Mouse (Mus musculus) adrenal gland, adult 18-20 months (tissue): Measurements from ENCODE around the gene Apoa5. TPM values are rescaled to one million over a fixed set of nuclear protein-coding genes. Genes with fewer than 3 reads are reported as not detected.
"Not testable (repeated sequence)": the region's sequence is repeated elsewhere in the genome, so short reads cannot be mapped to it uniquely, and the experiment has no call there.

ENCODE experiments used
- DNase-seq, 2 experiments: peaks; one replicate each; pipeline ENCODE4 v3.0.0; 2021 to 2022; ENCODE audit warnings: low spot score in 2 of 2
- total RNA-seq, 2 experiments: library from RNA; stranded (reverse); gene quantifications; 1 replicate in 1 of 2; 2 replicates in 1 of 2; pipeline ENCODE4 v1.2.3; 2021

Gene Apoa5
- total RNA-seq, 2 experiments from 2014 or later = 0.36 TPM; not detected in 1

DNA sequence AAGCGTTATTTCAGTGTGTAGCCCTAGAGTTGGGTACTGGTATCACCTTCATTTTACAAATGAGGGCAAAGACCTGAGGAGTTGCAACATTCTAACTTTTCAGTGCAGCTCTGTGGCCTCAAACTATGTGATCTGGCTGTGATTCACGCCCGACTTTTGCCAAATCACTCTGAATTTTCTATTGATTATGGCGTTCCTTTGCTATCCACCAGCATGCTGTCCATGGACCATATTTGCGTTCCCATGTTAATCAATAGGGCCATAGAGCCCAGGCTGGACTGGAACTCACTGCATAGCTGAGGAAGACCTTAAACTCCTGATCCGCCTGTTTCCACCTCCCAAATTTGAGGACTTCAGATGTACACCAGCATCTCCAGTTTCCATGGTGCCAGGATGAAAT lies 9.3 kb upstream of the Apoa5 start:
- no peak for DNase-seq

DNA sequence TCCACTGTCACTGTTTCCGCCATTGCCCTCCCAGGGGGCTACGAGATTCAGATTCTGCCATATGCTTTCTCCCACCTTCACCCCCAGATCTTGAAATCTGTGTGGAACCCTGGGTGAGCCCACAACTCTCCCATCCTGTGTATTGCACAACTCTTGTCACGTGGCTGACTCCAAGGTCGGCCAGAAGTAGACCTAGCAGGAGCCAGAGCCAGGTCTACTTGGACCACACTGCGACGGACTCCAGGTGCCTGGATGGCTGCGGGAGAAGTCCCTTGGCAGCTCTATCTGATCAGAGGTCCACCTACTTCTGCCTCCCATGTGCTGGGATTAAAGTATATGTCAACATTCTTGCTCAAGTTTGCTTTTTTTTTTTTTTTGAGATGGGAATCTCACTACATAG lies 7.3 kb upstream of the Apoa5 start:
- DNase-seq = no peak

DNA sequence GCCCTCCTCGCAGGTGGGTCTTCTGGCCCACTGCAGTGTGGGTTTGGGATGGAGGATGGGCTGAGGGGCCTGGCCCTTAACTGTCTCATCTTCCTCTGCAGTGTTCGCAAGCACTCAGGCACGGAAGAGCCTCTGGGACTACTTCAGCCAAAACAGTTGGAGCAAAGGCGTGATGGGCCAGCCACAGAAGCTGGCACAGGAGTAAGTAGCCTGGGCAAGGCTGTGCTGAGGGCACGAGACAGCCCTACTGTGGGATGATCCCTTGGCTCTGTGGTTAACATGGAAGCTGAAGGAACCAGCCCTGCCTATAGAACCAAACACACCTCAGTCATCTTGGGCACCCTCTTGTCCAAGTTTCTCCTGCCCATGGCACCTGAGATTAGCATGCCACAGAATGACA lies 692 bp downstream of the Apoa5 start:
- no peak for DNase-seq

DNA sequence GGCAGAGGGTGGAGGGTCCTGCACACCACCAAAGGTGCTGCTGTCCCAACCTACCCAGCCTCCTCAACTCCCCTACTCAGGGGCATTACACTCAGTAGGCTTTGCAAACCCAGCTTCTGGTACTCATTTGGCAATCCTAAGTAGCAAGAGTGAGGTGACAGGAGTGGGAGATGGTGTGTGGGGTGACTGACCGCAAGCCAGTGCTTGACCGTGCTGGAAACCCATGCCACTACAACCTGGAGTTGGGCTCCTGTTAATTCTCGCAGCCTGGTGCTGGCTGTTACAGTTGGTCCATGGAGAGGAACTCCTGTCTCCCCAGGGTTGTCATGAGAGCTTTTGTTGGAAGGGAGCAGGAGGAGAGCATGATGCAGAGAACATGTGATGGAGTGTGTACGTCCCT lies 2.3 kb downstream of the Apoa5 start:
- no peak for DNase-seq

DNA sequence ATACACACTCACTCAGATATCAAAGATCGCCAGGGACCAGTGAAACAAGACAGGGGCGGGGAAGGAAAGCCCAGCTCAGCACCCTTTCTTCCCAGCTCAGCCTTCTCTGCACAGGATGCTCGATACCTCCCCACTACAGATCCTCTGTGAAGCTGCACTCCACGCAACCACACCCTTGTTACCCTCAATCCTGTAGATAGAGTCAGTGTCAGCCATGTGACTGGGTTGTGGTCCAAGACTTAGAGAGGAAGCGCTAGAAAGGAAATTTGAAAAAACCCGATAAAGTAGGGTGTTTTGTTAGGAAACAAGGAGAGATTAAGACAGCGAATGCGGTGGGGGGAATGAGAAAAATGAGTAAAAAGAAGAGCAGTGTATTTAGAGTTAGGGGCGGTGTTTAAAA lies 3.6 kb downstream of the Apoa5 start:
- DNase-seq = no peak

DNA sequence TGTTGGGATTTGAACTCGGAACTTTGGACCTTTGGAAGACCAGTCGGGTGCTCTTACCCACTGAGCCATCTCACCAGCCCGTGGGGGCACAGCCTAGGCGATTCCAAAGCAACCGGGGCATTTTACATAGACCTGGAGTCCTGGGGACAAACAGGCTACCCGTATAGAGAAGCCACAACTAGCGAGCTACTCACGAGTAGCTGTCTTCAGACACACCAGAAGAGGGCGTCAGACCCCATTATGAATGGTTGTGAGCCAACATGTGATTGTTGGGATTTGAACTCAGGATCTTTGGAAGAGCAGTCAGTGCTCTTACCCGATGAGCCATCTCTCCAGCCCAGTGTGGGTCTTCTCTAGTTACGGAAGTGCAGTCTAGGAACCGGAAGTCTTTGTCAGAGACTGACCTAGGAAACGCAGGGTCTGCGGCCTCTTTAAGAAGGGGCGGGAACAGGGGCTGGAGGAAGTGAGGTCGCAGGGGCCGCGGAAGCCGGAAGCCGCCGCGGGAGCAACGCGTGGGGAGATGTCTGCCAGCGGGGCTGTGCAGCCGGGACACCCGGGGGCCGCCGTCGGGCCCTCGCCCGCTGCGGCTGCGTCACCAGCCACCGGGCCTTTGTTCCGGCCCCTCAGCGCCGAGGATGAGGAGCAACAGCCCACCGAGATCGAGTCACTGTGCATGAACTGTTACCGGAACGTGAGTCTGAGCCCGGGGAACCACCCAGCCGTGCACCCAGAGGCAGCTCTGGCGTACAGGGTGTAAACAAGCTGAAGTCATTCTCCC lies 4.4 kb downstream of the Apoa5 start, which contains the start of gene Zpr1:
TSS of gene Zpr1 (plus strand) at position 388 of the 778 bp plus-strand sequence.
- DNase-seq = peak; percentile 81 to 85

DNA sequence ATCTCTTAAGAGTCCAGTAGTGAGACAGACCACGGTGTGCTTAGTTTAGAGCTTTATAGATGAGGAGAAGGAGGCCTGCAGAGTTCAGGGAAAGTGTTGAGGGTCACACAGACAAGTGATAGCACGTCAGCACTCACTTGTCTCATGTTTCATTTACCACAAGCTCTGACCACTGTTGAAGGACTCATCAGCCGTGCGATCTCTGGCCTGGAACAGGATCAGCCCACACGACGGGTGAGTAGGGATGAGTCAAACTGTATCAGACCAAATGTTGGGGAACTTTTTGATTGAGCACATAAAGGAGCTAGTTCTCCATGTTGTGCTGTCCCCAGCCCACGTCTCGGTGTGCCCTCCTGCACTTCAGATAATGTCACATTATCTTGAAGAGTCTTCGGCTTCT lies 6.1 kb downstream of the Apoa5 start:
- no peak for DNase-seq

DNA sequence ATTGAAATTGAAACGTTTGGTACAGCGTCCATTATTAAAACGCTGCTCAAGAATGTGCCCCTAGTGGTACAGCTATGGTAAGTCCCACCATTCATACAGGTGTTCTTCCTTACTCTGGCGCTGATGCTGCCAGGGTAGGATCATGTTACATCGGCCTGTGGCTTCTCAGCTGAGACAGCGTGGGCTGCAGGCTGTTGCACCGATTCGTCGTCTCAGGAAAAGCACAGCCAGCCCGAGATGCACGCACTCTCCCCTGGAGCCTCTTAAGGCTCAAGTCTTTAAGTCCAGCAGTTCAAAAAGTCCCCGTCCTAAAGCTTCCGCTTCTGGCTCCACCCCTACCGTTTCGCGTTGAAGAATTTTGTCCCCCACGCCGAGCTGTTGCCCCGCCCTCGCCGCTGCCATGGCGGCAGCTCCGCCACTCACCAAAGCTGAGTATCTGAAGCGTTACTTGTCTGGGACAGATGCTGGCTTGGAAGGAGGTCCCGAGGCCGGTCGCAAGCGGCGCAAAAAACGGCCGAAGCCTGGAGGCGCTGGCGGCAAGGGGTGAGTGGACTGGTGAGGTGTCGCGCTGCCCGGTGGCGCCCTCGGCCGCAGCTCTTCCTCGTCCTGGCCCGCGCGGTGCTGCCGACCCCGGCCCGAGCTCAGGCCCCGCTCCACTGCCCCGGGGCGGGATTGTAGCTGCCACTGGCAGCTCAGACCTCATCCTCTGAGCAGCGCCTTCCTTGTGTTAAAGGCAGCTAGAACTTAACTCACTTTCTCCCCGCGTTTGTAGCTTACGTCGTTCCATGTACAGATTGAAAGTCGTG lies 14.4 kb downstream of the Apoa5 start, which contains the start of gene Bud13:
TSS of gene Bud13 (plus strand) at position 378 of the 806 bp plus-strand sequence.
- DNase-seq = peak; percentile 98 to 99

DNA sequence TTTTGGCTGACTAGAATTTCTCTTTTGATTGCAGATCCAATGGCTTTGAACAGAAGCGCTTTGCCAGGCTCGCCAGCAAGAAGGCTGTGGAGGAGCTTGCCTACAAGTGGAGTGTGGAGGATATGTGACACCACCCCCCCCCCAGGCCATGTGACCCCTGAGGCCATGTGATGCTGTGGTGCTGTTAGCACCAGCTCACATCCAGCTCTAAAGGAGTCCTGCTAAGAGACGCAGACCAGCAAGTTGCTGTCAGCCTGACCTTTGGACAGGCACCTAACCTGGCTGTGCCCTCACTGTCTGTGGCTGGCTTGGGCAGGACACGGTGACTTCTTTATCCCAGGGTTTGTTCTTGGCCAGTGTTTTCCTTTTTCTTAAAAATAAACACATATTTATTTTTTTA lies 29.9 kb downstream of the Apoa5 start:
- DNase-seq = no peak

DNA sequence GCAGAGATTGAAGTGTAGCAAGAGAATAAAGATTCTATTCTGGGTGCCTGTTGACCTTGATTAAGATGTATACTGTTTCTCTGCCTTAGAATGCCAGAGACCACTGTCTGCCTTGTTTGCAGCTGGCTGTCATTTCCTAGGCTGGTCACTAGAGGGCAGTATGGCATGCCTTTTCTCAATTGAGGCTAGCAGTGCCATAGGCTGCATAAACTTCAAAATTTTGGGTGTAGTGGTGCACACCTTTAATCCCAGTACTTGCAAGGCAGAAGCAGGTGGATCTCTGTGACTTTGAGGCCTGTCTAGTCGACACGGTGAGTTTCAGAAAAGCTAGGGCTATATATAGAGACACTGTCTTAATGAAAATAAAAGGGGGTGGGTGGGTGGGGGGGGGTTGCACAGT lies 33.7 kb downstream of the Apoa5 start:
- peak; percentile 41 to 54 for DNase-seq

DNA sequence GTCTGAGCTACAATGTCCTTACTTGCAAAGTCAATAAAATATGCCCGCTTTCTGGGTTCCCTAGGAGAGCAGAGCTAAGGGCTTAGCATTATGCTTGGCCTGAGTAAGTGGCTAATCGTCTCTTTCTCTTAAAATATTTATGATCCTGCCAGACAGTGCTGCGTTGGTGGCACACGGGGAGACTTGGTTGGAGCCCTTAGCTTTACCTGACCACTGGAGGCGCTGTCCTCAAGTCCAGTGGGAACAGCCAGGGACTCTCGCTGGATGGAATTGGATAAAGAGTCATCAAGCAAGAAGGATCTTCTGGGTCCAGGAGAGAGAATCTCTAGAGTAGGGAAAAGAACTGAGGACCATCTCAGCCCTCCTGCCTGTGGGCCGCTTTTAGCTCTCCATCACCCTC lies 40.7 kb downstream of the Apoa5 start:
- DNase-seq = no peak

DNA sequence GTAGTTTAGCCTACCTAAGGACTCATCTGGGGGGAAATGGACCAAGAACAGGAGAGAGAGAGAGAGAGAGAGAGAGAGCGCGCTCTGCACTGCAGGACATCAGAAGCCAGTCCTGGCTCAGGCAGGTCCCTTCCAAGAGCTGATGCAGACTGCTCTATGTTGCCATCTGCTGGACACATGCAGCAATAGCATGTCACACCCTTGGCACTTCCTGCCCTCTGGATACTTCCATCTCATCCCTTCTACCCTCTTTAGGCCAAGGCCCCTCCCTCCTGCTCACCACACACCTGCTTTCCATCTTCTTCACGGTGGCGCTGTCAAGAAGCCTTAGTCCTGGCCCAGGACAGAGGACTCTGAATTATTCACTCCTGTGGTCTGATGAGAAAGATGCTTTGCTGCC lies 46.1 kb downstream of the Apoa5 start:
- DNase-seq = peak; percentile 56 to 61

DNA sequence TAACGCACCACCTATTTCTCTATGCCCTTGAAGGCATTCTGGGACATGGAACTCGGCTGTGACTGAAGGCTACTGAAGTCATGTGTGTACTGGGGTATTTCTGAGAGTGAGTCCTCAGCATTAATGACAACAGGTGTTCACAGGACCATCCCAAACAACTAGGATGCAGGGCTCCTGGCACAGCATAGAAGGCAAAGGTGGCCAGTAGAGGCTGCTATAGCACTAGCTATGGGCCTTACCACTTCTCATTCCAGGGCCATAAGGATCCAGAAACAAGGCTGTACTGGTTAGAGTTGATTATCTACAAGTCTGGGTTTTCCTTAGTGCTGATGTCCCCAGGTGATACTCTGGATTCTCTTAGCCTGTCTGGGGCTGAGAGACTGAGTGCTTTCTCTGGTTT lies 46.5 kb downstream of the Apoa5 start:
- no peak for DNase-seq

DNA sequence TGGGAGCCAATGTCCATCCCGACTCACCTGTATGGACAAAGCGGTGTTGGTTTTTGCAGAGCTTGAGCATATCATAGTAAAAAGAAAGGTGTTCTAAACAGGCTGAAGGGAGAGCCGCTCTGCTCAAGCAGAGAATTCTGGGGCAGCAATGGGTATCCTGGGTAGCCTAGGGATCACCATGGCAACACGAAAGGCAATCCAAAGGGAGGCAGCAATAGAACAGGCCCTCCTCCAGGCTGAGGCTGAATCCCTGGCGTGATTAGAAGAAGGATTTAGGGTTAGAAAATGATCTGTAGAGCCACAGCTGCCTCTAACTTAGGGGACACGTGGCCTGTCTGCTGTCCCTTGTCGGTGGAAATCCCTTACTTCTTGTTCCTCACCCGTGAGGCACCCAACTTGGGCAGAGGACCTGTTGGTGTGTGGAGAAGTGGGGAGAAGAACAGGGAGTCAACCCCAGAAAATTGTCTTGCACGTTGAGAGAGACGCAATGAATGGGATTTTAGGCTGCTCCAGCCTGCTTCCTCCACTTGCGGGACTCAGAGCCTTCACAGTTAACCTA lies 47.5 kb downstream of the Apoa5 start:
- DNase-seq = no peak

DNA sequence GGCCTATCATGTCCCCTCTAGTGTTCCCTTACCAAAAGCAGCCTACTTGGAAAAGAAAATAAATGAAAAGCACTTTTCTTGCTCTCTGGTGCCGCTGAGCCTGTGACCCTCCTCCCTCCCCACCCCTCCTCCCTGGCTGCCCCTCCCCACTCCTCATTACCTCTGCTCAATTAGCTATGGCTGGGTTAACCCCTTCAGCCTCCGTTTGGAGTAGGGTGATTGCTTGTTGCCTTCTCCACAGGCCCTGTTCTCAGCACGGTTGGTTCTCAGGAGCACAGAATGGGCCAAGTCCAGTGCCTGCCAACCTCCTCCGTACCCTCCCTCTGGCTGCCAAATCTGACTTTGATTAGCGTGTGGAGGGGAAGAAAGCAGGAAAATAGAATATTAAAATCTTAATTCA lies 48.0 kb downstream of the Apoa5 start:
- no peak for DNase-seq

DNA sequence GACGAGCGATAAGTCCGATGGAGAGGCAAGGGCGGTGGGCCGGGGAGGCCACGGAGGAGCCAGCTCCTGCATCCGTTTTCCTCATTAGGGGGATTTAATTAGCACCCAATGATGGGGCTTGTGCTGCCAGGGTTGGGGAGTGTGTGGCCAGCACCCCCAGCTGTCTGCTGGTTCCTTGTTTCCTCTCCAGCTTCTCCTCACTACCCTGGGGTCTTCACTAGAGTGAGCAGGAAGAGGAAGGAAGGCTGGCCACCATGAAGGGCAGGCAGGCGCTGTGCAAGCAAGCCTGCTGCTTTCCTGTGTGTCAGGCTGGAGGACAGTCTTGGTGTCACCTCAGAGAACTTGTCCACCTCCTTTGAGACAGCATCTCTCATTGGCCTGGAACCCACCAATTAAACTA lies 48.5 kb downstream of the Apoa5 start:
- DNase-seq = no peak

DNA sequence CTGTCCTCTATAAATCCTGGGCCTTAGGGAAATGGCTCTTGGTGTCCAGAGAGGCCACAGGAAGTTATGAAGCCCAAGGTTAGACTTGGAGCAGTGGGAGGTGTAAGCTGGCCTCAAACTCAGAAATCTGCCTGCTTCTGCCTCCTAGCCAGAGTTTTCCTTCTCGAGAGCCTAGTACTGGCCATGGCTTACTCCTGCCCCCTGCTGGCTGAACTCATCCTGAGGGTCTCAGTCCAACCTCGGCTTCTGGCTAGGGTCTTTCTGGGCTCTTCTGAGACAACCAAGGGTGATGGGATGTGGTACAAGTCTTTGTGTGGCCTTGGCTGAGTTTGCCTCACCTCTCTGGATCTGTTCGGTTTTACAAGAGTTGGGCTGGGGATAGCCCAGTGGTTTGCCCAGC lies 49.5 kb downstream of the Apoa5 start:
- DNase-seq = no peak

DNA sequence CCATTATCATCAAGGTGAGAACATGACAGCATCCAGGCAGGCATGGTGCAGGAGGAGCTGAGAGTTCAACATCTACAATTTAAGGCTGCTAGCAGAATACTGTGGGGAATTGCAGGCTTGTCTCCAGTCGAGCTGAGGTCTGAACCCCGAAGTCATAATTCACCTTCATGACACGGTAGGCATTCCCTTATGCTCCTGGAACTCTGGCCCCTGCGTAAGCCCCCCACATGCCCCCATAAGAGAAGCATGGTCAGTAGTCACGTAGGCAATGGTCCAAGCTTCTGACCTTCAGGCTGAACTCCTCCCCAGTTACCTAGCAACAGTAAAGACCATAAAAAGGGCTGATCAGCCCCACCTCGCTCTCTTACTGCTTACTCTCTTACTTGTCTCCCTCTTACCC lies 51.5 kb downstream of the Apoa5 start, which contains the start of gene 4931429L15Rik:
TSS of gene 4931429L15Rik (minus strand) at position 101 of the 400 bp plus-strand sequence.
- DNase-seq = not testable (repeated sequence)

DNA sequence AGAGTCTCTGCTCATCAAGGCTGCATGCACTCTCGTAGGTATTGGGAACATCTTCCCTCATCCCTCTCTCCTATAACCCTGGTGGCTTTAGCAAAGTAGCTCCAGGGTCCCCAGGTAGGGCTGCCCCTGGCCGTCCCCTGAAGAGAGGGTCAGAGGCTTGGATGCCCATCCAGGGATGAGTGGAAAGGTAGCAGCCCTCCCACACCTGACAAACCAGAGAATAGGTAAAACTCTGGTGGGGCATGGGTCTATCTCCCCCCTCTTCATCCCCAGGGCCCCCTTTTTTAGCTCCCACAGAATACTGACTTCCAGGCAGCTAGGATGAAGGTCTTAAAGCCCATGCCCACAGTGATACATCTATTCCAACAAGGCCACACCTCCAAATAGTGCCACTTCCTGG lies 52.0 kb downstream of the Apoa5 start:
- no peak for DNase-seq
